In genomic region chr8:106115897-106116296, GRCm38 (mm10) we compare ENCODE assay signal across 9 mouse cellular contexts. TPM values are rescaled to one million over a fixed set of nuclear protein-coding genes. Genes with fewer than 3 reads are reported as not detected.
DNase-seq lines count a peak whose midpoint lies in the region; ATAC-seq lines count a peak whose summit lies in the region.
"Had no signal": no experiment of that assay in that cellular context is flagged by ENCODE, and none has a peak within 500 bp of the region (broad histone marks: within the 10 kb centered on the region; RNA-seq: fewer than 3 reads in every experiment).

No protein-coding gene starts in this region.

- no peaks in the 10 kb centered on the region for H3K27me3 ChIP-seq in midbrain, embryonic 14.5 days (ENCODE audit: control insufficient read depth, insufficient read depth, low read length)
- H3K27me3 ChIP-seq in midbrain, embryonic 11.5 days (ENCODE audit: control insufficient read depth, insufficient read depth, low read length) = no peaks in the 10 kb centered on the region
- H3K27me3 ChIP-seq: megakaryocyte, embryonic 14.5 days had no signal

- no peak overlapping the region for H3K9ac ChIP-seq in midbrain, embryonic 14.5 days (replicated peaks; ENCODE audit: low read length)
- no peak overlapping the region for H3K9ac ChIP-seq in midbrain, embryonic 11.5 days (ENCODE audit: low read length)

- no peak overlapping the region for H3K27ac ChIP-seq in midbrain, embryonic 14.5 days (replicated peaks; ENCODE audit: low read depth, low read length)
- no peak overlapping the region for H3K27ac ChIP-seq in midbrain, embryonic 11.5 days (ENCODE audit: low read depth, low read length)

- intact Hi-C loops in left cerebral cortex, postnatal 36 days (cut with DNase I) = no loop called here

- peaks cover 18% of the 10 kb centered on the region; the same call in 1 of the 2 replicates for H3K36me3 ChIP-seq in midbrain, embryonic 14.5 days (ENCODE audit: control insufficient read depth, insufficient read depth, low read length)
- peaks cover 4% of the 10 kb centered on the region; the same call in 1 of the 2 replicates for H3K36me3 ChIP-seq in midbrain, embryonic 11.5 days (ENCODE audit: control insufficient read depth, insufficient read depth, low read length)

- DNase-seq in embryo, embryonic 10.5 days (ENCODE audit: low spot score) = peak; percentile 33
- DNase-seq in embryo, embryonic 9.5 days (ENCODE audit: extremely low spot score) = no peak
- DNase-seq in midbrain, embryonic 14.5 days = peak; percentile 24
- no peak for DNase-seq in midbrain, embryonic 11.5 days (ENCODE audit: low spot score, missing footprints)
- peak; percentile 46 to 71 for DNase-seq in kidney, postnatal 25 days
- DNase-seq in spleen, postnatal 4 days (ENCODE audit: low spot score in 2 of 2) = peak; percentile 63 to 86
- DNase-seq in left cerebral cortex, postnatal 36 days (ENCODE audit: low spot score in 2 of 2) = no peak
- DNase-seq in urinary bladder, postnatal 10 days (ENCODE audit: low spot score) = no peak

- H3K9me3 ChIP-seq in midbrain, embryonic 14.5 days (ENCODE audit: control insufficient read depth, low read length) = no peaks in the 10 kb centered on the region
- no peaks in the 10 kb centered on the region for H3K9me3 ChIP-seq in midbrain, embryonic 11.5 days (ENCODE audit: control insufficient read depth, low read length)
- H3K9me3 ChIP-seq: megakaryocyte, embryonic 14.5 days had no signal

- no peaks in the 10 kb centered on the region for H3K4me1 ChIP-seq in midbrain, embryonic 14.5 days (ENCODE audit: control insufficient read depth, insufficient read depth, low read length)
- H3K4me1 ChIP-seq in midbrain, embryonic 11.5 days (ENCODE audit: control insufficient read depth, insufficient read depth, low read length) = no peaks in the 10 kb centered on the region
- H3K4me1 ChIP-seq: megakaryocyte, embryonic 14.5 days had no signal

- no peak overlapping the region for H3K4me2 ChIP-seq in midbrain, embryonic 14.5 days (ENCODE audit: low read length)
- no peak overlapping the region for H3K4me2 ChIP-seq in midbrain, embryonic 11.5 days

- no peak overlapping the region for H3K4me3 ChIP-seq in midbrain, embryonic 14.5 days (replicated peaks; ENCODE audit: low read depth, low read length)
- no peak overlapping the region for H3K4me3 ChIP-seq in midbrain, embryonic 11.5 days (ENCODE audit: low read depth, low read length)
- H3K4me3 ChIP-seq: megakaryocyte, embryonic 14.5 days had no signal

- ATAC-seq in midbrain, embryonic 14.5 days (ENCODE audit: low FRiP score, low TSS enrichment) = no peak
- ATAC-seq in midbrain, embryonic 11.5 days (ENCODE audit: low FRiP score) = no peak

- WGBS in midbrain, embryonic 14.5 days = 95% methylated on average over 3 of the region's 3 CpGs
- 98% methylated on average over 3 of the region's 3 CpGs for WGBS in midbrain, embryonic 11.5 days

RNA-seq across cellular contexts. Expression of gene Esrp2, which starts 20.9 kb away (rescaled TPM):
- polyA plus RNA-seq in midbrain, embryonic 14.5 days (2014; fragmentation: Nextera tagmentation; extraction: Ambion mirVana) = 0.25 TPM in 1 of 2 replicates, not detected in the other
- 0.88 and 0.89 TPM in 2 replicates for polyA plus RNA-seq in midbrain, embryonic 11.5 days (2014; fragmentation: Nextera tagmentation; extraction: Ambion mirVana)
- total RNA-seq in left cerebral cortex, postnatal 36 days (2021) = under 1 TPM; 0.30 to 0.36 TPM

RNA-seq across cellular contexts. Expression of gene Pla2g15, which starts 34.3 kb away (rescaled TPM):
- polyA plus RNA-seq in midbrain, embryonic 14.5 days (2014; fragmentation: Nextera tagmentation; extraction: Ambion mirVana) = 6.5 and 16.0 TPM in 2 replicates
- 6.4 and 6.9 TPM in 2 replicates for polyA plus RNA-seq in midbrain, embryonic 11.5 days (2014; fragmentation: Nextera tagmentation; extraction: Ambion mirVana)
- total RNA-seq in left cerebral cortex, postnatal 36 days (2021) = 10 to 100 TPM; 25.9 to 26.3 TPM

RNA-seq across cellular contexts. Expression of gene Slc7a6, which starts 52.8 kb away (rescaled TPM):
- polyA plus RNA-seq in midbrain, embryonic 14.5 days (2014; fragmentation: Nextera tagmentation; extraction: Ambion mirVana) = 76.1 and 77.8 TPM in 2 replicates
- 88.3 and 89.4 TPM in 2 replicates for polyA plus RNA-seq in midbrain, embryonic 11.5 days (2014; fragmentation: Nextera tagmentation; extraction: Ambion mirVana)
- total RNA-seq in left cerebral cortex, postnatal 36 days (2021) = 10 to 100 TPM; 24.0 to 28.7 TPM

RNA-seq across cellular contexts. Expression of gene Nfatc3, which starts 57.3 kb away (rescaled TPM):
- polyA plus RNA-seq in midbrain, embryonic 14.5 days (2014; fragmentation: Nextera tagmentation; extraction: Ambion mirVana) = 3.1 and 3.4 TPM in 2 replicates
- polyA plus RNA-seq in midbrain, embryonic 11.5 days (2014; fragmentation: Nextera tagmentation; extraction: Ambion mirVana) = 3.9 and 4.0 TPM in 2 replicates
- 10 to 100 TPM; 10.7 to 13.3 TPM for total RNA-seq in left cerebral cortex, postnatal 36 days (2021)

Comparison
In these comparisons a context has a peak if more than half of its experiments do, and no peak if none do; other contexts are left out.
1. DNase-seq: peak in embryo, embryonic 10.5 days (single experiment), midbrain, embryonic 14.5 days (single experiment), kidney, postnatal 25 days (2 of 2) and spleen, postnatal 4 days (2 of 2); none in embryo, embryonic 9.5 days (single experiment), midbrain, embryonic 11.5 days (single experiment), left cerebral cortex, postnatal 36 days (0 of 2) and urinary bladder, postnatal 10 days (single experiment).